Mouse (Mus musculus) leukemia stem cell, adult 10-12 weeks (primary cell): ENCODE measurements around the gene C1qtnf12. TPM values are rescaled to one million over a fixed set of nuclear protein-coding genes. Genes with fewer than 3 reads are reported as not detected.

Experiments
- polyA plus RNA-seq: library from polyadenylated mRNA; stranded (reverse); fragments of >175 nt; gene quantifications from 2 replicates; pipeline ENCODE4 v1.2.3, GENCODE M21; 2012; ENCODE audit warnings: low replicate concordance

Gene C1qtnf12
- polyA plus RNA-seq = 122 and 138 TPM in 2 replicates

GRCm38 (mm10) chr4:155962167-155962971 is at the start of gene C1qtnf12:
Gene C1qtnf12 (plus strand): TSS chr4:155962318.

GRCm38 (mm10) chr4:155943534-155944249 is 18.4 kb upstream of the C1qtnf12 start, which contains the start of gene Ube2j2:
Gene Ube2j2 (plus strand): TSS chr4:155943831.

DNA sequence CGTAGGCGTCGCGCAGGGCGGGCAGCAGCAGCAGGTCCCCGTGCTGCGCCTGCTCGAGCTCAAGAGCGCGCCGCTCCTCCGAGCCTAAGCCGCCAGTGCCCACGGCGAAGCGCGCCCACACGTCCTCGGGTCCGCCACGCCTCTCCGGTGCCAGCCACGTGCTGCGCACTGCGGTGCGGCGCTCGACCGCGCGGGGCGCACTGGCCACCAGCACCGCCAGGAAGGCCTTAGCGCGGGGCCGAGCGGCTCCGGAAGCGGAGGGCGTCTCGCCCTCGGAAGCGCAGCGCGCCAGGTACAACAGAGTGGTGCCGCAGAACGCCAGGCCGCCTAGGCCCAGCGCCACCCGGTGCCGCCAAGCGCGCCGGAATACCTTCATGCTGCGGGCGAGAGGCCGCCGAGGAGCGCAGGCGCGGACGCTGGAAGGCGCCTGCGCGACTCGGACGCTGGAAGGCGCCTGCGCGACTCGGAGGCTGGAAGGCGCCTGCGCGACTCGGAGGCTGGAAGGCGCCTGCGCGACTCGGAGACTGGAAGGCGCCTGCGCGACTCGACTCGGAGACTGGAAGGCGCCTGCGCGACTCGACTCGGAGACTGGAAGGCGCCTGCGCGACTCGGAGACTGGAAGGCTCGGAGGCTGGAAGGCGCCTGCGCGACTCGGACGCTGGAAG is 30.3 kb downstream of the C1qtnf12 start, which contains the start of the genes B3galt6 and Sdf4:
B3galt6 (minus strand) TSS at position 409 of the 665 bp plus-strand sequence.
Sdf4 (plus strand) TSS at position 632 of the 665 bp plus-strand sequence.

GRCm38 (mm10) chr4:156013637-156014036 is 51.5 kb downstream of the C1qtnf12 start, which contains the start of gene Tnfrsf4:
Gene Tnfrsf4 (plus strand): TSS chr4:156013843.

Other genes with a start within 250 kb of the C1qtnf12 start
- 0.27 and 0.50 TPM in 2 replicates for gene Tmem240, start 227.5 kb upstream of the C1qtnf12 start, polyA plus RNA-seq
- 52.4 and 57.8 TPM in 2 replicates for gene Atad3a, start 201.2 kb upstream of the C1qtnf12 start, polyA plus RNA-seq
- 1.1 and 2.2 TPM in 2 replicates for gene Vwa1, start 187.6 kb upstream of the C1qtnf12 start, polyA plus RNA-seq
- 0.24 and 0.29 TPM in 2 replicates for gene Tmem88b, start 176.4 kb upstream of the C1qtnf12 start, polyA plus RNA-seq
- gene Ankrd65, start 171.9 kb upstream of the C1qtnf12 start, polyA plus RNA-seq = not detected in 2 replicates
- 26.3 and 70.8 TPM in 2 replicates for gene Mrpl20, start 159.4 kb upstream of the C1qtnf12 start, polyA plus RNA-seq
- gene Ccnl2, start 149.8 kb upstream of the C1qtnf12 start, polyA plus RNA-seq = 33.3 and 37.7 TPM in 2 replicates
- 142 and 271 TPM in 2 replicates for gene Aurkaip1, start 131.0 kb upstream of the C1qtnf12 start, polyA plus RNA-seq
- gene Mxra8, start 122.6 kb upstream of the C1qtnf12 start, polyA plus RNA-seq = 0.21 and 2.1 TPM in 2 replicates
- gene Dvl1, start 114.9 kb upstream of the C1qtnf12 start, polyA plus RNA-seq = 152 and 222 TPM in 2 replicates
- 0.08 TPM in 1 of 2 replicates, not detected in the other for gene Tas1r3, start 99.0 kb upstream of the C1qtnf12 start, polyA plus RNA-seq
- gene Cptp, start 92.9 kb upstream of the C1qtnf12 start, polyA plus RNA-seq = 2.0 and 2.6 TPM in 2 replicates
- gene Ints11, start 92.8 kb upstream of the C1qtnf12 start, polyA plus RNA-seq = 16.3 and 20.4 TPM in 2 replicates
- gene Pusl1, start 70.5 kb upstream of the C1qtnf12 start, polyA plus RNA-seq = 349 and 415 TPM in 2 replicates
- gene Acap3, start 70.5 kb upstream of the C1qtnf12 start, polyA plus RNA-seq = 59.5 and 63.0 TPM in 2 replicates
- gene Ube2j2, start 18.5 kb upstream of the C1qtnf12 start, polyA plus RNA-seq = 114 and 120 TPM in 2 replicates
- 3.2 and 4.0 TPM in 2 replicates for gene B3galt6, start 30.3 kb downstream of the C1qtnf12 start, polyA plus RNA-seq
- 40.5 and 45.3 TPM in 2 replicates for gene Sdf4, start 30.6 kb downstream of the C1qtnf12 start, polyA plus RNA-seq
- 3.1 and 8.5 TPM in 2 replicates for gene Tnfrsf4, start 51.5 kb downstream of the C1qtnf12 start, polyA plus RNA-seq
- 5.5 and 8.2 TPM in 2 replicates for gene Tnfrsf18, start 63.8 kb downstream of the C1qtnf12 start, polyA plus RNA-seq
- not detected in 2 replicates for gene Ttll10, start 97.1 kb downstream of the C1qtnf12 start, polyA plus RNA-seq
- 8.2 and 26.6 TPM in 2 replicates for gene 9430015G10Rik, start 147.7 kb downstream of the C1qtnf12 start, polyA plus RNA-seq
- 1.0 and 1.2 TPM in 2 replicates for gene Rnf223, start 168.2 kb downstream of the C1qtnf12 start, polyA plus RNA-seq
- 28.6 and 35.7 TPM in 2 replicates for gene Agrn, start 235.2 kb downstream of the C1qtnf12 start, polyA plus RNA-seq
- 23.8 and 56.3 TPM in 2 replicates for gene Isg15, start 238.5 kb downstream of the C1qtnf12 start, polyA plus RNA-seq
- gene AW011738, start 241.0 kb downstream of the C1qtnf12 start, polyA plus RNA-seq = 38.6 and 49.2 TPM in 2 replicates